Mouse (Mus musculus) heart, embryonic 15.5 days (tissue): ENCODE measurements at regions not wholly inside any gene's neighbourhood (a gene's known extent, or its start where the extent isn't known, plus 50 kb on each side); places are given as distances from the start of the nearest gene placed in this dataset.
"Not testable (repeated sequence)": the region's sequence is repeated elsewhere in the genome, so short reads cannot be mapped to it uniquely, and the experiment has no call there.

Experiments used
- ATAC-seq: fragments of 200-750 bp; cut with Nextera tagmentation; replicated peaks from 2 replicates; pipeline ENCODE4 v1.8.0; 2017; ENCODE audit warnings: low read depth, moderate TSS enrichment; ENCODE audit not compliant: insufficient number of reproducible peaks, insufficient read depth, low FRiP score
- H3K27ac ChIP-seq: fragments of 300-500 bp; sonication (generic); 2 replicates; pipeline ENCODE4 v1.5.1; 2015; ENCODE audit warnings: mild to moderate bottlenecking, inconsistent platforms
- H3K27me3 ChIP-seq: fragments of 300-500 bp; sonication (generic); 2 replicates; pipeline ENCODE4 v1.6.1; 2015; ENCODE audit warnings: inconsistent platforms
- H3K36me3 ChIP-seq: fragments of 300-500 bp; sonication (generic); 2 replicates; pipeline ENCODE4 v1.6.1; 2015; ENCODE audit warnings: mild to moderate bottlenecking, inconsistent platforms
- H3K4me1 ChIP-seq: fragments of 300-500 bp; sonication (generic); replicated peaks from 2 replicates; pipeline ENCODE4 v1.6.1; 2015; ENCODE audit warnings: inconsistent platforms
- H3K4me2 ChIP-seq: fragments of 300-500 bp; sonication (generic); 2 replicates; pipeline ENCODE4 v1.6.1; 2015; ENCODE audit warnings: inconsistent platforms, mild to moderate bottlenecking, moderate library complexity
- H3K4me3 ChIP-seq: fragments of 300-500 bp; sonication (generic); 2 replicates; pipeline ENCODE4 v1.5.1; 2015; ENCODE audit warnings: mild to moderate bottlenecking, inconsistent platforms
- H3K9ac ChIP-seq: fragments of 300-500 bp; sonication (generic); 2 replicates; pipeline ENCODE4 v1.6.1; 2015; ENCODE audit warnings: mild to moderate bottlenecking, inconsistent platforms
- H3K9me3 ChIP-seq: fragments of 300-500 bp; sonication (generic); replicated peaks from 2 replicates; pipeline ENCODE4 v1.6.1; 2016; ENCODE audit warnings: inconsistent platforms
- WGBS: fragments of 180-500 bp; shearing (Covaris S2); methylation state at CpG from one replicate; pipeline ENCODE4 v1.1.7; 2015; ENCODE audit warnings: mixed read lengths; 5-methylcytosine and 5-hydroxymethylcytosine counted together

DNA sequence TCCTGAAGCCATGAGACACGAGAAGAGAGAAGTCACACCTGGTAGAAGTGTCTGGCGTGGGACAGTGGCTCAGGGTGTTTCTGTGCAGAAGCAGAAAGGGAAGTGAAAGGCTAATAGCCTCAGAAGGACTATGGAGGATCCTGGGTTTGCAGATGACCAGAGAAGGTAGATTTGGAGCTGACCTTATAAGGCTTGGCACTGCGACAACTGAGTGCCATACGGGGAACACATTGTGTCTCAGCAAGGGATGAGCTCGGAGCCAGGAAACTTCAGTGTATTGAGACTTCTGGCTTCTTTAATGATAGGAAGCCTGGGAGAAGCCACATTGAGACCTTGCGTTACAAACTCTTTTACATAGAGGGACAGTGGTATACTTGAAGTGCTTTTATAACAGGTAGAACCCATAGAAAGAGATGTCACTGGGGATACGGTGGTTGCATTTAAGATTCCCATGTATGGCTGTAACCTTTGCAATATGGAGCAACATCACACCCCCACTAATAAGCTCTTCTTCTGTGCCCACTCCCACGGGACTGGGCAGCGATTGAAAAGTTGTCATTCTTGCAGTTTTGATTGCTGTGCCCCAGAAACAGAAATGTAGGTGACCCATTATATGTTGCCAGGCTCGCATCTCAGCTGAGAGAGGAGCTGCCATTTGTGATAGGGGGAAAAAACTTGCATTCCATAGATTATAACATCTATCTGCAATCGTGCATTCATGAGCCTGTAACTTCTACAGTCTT, 61.8 kb upstream of the Dync1i1 start:
- Histone ChIP-seq H3K36me3 (no peaks in the 10 kb centered on the region), H3K9me3 (no peaks in the 10 kb centered on the region), H3K4me2 (no peak overlapping the region), H3K27ac (no peak overlapping the region), H3K4me3 (no peak overlapping the region), H3K4me1 (no peaks in the 10 kb centered on the region), H3K27me3 (no peaks in the 10 kb centered on the region), H3K9ac (no peak overlapping the region)
- ATAC-seq: no peak
- WGBS: 73% methylated on average over 11 of the region's 11 CpGs

DNA sequence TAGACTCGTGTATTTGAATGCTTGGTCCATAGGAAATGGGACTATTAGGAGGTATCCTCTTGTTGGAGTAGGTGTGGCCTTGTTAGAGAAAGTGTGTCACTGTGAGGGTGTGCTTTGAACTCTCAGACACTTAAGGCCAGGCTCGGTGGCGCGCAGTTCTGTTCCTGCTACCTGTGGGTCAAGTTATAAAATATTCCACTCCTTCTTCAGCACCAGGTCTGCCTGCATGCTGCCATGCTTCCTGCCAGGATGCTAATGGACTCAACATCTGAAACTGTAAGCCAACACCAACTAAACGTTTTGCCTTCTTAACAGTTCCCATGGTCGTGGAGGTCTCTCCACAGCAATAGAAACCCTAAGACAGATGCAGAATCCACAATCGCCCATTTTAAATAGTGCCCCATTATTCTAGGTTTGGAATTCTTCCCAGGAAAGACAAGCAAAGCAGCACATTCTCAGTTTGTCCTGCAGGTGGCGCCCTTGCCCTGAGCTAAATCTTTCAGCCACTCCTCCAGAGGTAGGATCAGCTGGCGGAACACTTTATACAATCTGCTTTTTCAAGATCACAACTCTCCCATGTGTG, 80.2 kb upstream of the Dync1i1 start:
- Histone ChIP-seq H3K4me1 (peaks cover 3% of the 10 kb centered on the region; the same call in 1 of the 2 replicates), H3K4me2 (no peak overlapping the region), H3K4me3 (no peak overlapping the region), H3K36me3 (no peaks in the 10 kb centered on the region), H3K9me3 (no peaks in the 10 kb centered on the region), H3K27me3 (no peaks in the 10 kb centered on the region), H3K9ac (no peak overlapping the region), H3K27ac (no peak overlapping the region)
- ATAC-seq: no peak
- WGBS: 12% methylated on average over 9 of the region's 9 CpGs

DNA sequence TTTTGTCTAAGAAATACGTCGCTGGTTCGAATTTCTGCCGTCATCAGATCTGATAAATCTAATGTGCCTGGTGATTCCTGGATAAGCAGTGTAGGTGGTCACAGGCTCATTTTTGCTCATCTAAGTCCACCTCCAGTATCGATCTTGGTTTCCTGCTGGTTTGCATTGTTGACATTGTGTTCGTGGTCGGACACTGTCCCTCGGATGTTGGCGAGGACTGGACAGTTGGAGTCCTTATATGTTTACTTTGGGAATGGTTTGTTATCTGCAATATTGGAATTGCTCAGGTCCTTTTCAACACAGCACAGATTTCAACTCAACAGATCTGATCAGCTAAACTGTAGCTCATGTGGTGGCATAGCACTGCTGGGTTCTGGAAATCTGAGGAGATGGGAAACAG, 91.2 kb upstream of the Dync1i1 start:
- Histone ChIP-seq H3K9ac (no peak overlapping the region), H3K9me3 (no peaks in the 10 kb centered on the region), H3K4me2 (no peak overlapping the region), H3K4me1 (no peaks in the 10 kb centered on the region), H3K4me3 (no peak overlapping the region), H3K27me3 (no peaks in the 10 kb centered on the region), H3K27ac (no peak overlapping the region), H3K36me3 (no peaks in the 10 kb centered on the region)
- 77% methylated on average over 9 of the region's 9 CpGs for WGBS
- ATAC-seq: no peak

DNA sequence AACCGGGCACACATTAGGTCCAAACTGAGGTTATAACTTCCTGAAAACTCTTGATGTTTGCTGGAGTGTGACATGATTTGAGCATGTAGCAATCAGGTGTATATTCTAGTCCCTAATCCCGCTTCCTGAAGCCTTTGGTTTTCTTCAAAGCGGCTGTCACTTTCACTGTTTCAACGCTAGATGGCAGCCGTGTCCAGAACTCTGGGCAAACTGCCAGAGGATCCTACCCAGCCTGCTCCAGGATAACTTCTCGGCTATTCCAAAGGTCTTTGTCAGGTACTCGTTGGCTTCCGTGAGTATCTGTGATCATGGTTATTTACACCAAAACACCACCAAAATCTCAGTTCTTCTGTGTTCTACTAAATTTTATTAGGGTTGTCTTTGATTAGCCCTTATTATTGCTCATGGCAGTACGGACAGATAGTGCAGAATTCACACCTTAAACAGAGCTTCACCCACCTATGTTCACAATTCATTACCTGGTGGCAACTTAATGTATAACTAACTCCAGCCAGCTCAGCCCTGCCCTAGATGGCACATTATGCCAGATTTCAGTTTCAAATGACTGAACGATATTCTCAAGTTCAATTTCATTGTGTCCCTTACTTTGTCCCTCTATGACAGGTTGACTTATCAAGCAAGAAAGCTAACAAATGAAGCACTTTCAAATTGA, 92.3 kb upstream of the Dync1i1 start:
- H3K36me3 ChIP-seq: no peaks in the 10 kb centered on the region
- no peaks in the 10 kb centered on the region for H3K9me3 ChIP-seq
- no peak for ATAC-seq
- H3K4me1 ChIP-seq: no peaks in the 10 kb centered on the region
- no peak overlapping the region for H3K27ac ChIP-seq
- no peaks in the 10 kb centered on the region for H3K27me3 ChIP-seq
- H3K4me3 ChIP-seq: no peak overlapping the region
- H3K9ac ChIP-seq: no peak overlapping the region
- H3K4me2 ChIP-seq: no peak overlapping the region
- 19% methylated on average over 10 of the region's 10 CpGs for WGBS

DNA sequence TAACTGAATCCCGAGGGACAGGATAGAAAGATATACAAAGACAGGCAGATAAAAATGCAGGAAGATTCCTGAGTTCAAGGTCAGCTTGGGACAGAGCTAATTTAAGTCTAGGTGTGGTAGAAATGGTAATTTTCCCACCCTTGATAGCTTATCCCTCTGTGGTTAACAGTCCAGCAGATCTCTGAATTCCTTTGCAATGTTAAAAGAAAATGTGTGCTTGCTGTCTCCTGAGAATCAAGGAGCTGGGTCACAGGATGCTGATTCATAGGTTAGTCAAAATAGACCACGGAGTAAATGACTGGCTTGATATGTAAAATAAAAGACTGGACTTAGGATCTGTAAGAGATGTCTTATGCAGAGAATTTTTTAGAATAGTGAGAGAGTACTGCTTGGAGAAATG, 101.4 kb upstream of the Dync1i1 start:
- Histone ChIP-seq H3K27ac (no peak overlapping the region), H3K27me3 (no peaks in the 10 kb centered on the region), H3K4me1 (no peaks in the 10 kb centered on the region), H3K36me3 (no peaks in the 10 kb centered on the region), H3K9me3 (no peaks in the 10 kb centered on the region), H3K9ac (no peak overlapping the region), H3K4me3 (no peak overlapping the region), H3K4me2 (no peak overlapping the region)
- no peak for ATAC-seq
- 49% methylated on average over 2 of the region's 2 CpGs for WGBS

DNA sequence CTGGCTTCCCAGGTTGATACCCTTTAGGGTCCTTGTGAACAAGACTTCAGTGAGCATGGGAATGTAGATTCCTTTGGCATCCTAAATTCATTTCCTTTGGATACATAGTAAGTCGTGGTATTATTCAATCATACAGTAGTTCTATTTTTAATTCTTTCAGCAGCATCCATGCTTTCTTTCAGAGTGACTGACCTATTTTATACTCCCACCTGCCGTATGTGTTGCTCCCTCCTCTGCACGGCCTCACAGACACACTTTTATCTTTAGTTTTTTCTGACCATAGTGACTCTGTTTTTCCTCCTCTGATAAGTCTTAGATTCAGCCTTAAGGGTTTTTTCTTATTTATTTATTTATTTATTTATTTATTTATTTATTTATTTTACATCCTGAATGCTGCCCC, 103.9 kb upstream of the Dync1i1 start:
- Histone ChIP-seq H3K4me2 (no peak overlapping the region), H3K4me1 (no peaks in the 10 kb centered on the region), H3K4me3 (no peak overlapping the region), H3K36me3 (no peaks in the 10 kb centered on the region), H3K9ac (no peak overlapping the region), H3K9me3 (no peaks in the 10 kb centered on the region), H3K27ac (no peak overlapping the region), H3K27me3 (no peaks in the 10 kb centered on the region)
- ATAC-seq: no peak
- WGBS: 69% methylated on average over 3 of the region's 3 CpGs

DNA sequence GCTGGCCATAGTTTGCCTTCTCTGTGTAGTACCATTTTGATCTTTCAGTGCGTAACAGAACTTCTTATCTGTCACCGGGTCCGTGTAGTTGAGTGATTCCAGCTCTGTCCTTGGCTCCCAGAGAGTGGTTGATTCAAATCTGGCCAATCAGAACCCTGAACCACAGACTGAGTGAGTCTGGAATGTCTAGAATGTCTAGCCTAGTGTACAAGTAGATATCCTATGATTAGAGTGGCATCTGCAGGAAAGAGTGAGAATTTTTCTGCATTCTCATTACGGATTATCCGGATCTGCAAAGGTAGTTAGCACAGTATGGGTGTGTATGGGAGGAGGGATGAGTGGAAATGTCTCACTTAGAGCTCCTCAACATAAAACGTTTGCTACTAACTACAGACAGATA, 97.9 kb upstream of the Pdk4 start:
- no peak overlapping the region for H3K9ac ChIP-seq
- H3K4me3 ChIP-seq: no peak overlapping the region
- H3K4me1 ChIP-seq: peaks cover 7% of the 10 kb centered on the region; the same call in 1 of the 2 replicates
- WGBS: 17% methylated on average over 6 of the region's 6 CpGs
- no peak overlapping the region for H3K27ac ChIP-seq
- no peaks in the 10 kb centered on the region for H3K27me3 ChIP-seq
- H3K9me3 ChIP-seq: no peaks in the 10 kb centered on the region
- peak; percentile 58; the same call in 1 of the 2 replicates for ATAC-seq
- no peak overlapping the region for H3K4me2 ChIP-seq
- H3K36me3 ChIP-seq: no peaks in the 10 kb centered on the region

DNA sequence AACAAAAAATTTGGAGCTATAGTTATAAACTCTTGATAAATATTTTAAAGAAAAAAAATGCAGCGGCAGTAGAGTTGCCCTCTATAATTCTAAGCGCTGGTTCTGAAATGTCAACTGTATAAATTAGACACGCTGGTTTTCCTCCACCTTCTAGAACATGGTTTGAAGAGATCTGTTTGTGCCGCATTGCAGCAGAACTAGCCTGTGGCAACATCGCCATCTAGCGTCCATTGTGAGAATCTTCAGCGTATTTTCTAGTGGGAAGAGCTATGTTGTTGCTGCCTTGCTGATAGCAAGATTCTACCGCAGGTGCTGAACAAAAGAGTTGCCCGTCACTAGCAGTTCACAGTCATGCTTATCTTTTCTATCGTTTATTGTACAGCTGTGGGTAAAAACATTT, 93.5 kb upstream of the Pdk4 start:
- H3K4me1 ChIP-seq: peaks cover 7% of the 10 kb centered on the region; the same call in 1 of the 2 replicates
- H3K9me3 ChIP-seq: no peaks in the 10 kb centered on the region
- 3% methylated on average over 10 of the region's 10 CpGs for WGBS
- no peak overlapping the region for H3K27ac ChIP-seq
- no peak overlapping the region for H3K4me2 ChIP-seq
- no peaks in the 10 kb centered on the region for H3K27me3 ChIP-seq
- H3K4me3 ChIP-seq: no peak overlapping the region
- H3K36me3 ChIP-seq: no peaks in the 10 kb centered on the region
- H3K9ac ChIP-seq: no peak overlapping the region
- ATAC-seq: no peak

DNA sequence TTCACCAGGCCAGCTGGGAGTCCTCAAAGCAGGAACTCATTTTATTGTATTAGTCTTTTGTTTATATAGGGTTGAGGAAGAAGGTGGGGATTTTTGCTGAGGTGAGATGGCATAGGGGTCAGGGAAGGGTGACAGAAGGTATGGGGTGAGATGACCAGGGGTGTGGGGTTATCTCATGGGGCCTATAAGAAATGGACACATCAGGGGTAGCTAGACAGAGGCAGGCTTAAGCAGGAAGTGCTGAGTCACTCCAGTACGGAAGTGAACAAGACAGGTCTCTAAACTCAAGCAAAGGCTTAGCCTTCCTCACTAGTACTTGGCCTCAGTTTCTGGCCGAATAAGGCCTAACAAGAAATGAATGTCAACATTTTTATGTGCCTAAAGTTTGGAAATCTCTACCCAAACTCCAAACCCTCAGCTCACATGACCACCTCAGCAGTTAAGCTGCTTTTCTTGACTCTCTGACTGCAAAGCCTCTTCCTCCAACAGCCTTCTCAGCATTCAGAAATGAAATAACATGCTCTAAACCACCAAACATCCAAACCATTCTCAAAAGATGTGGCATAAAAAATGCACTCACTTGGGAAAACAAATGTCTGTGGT, 86.9 kb upstream of the Pdk4 start:
- Histone ChIP-seq H3K36me3 (no peaks in the 10 kb centered on the region), H3K9me3 (no peaks in the 10 kb centered on the region), H3K4me1 (no peaks in the 10 kb centered on the region), H3K4me3 (no peak overlapping the region), H3K4me2 (no peak overlapping the region), H3K9ac (no peak overlapping the region), H3K27ac (no peak overlapping the region), H3K27me3 (no peaks in the 10 kb centered on the region)
- 68% methylated on average over 2 of the region's 2 CpGs for WGBS
- no peak for ATAC-seq

DNA sequence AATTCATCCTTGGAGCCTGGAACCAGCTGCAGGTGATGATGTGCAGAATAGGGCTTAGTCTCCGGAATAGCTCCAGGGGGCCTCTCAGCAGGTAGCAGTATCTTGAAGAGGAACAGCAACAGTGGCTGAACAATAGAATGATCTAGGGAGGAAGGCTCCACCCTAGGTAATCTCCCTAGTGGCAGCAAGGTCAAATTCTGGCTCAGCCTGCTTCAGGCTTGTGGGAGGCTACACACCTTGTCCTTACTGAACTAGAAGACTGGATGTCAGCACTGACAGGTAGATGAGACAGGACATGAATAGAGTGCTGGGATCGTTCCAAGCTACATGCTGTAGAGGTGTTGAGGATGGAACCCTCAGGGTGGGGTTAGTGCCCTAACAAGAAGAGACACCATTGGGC, 80.8 kb upstream of the Pdk4 start:
- H3K36me3 ChIP-seq, H3K4me1 ChIP-seq, H3K9me3 ChIP-seq, H3K9ac ChIP-seq, H3K27me3 ChIP-seq, H3K4me3 ChIP-seq, ATAC-seq, H3K27ac ChIP-seq, H3K4me2 ChIP-seq: not testable (repeated sequence)
- 90% methylated on average over 2 of the region's 2 CpGs for WGBS

DNA sequence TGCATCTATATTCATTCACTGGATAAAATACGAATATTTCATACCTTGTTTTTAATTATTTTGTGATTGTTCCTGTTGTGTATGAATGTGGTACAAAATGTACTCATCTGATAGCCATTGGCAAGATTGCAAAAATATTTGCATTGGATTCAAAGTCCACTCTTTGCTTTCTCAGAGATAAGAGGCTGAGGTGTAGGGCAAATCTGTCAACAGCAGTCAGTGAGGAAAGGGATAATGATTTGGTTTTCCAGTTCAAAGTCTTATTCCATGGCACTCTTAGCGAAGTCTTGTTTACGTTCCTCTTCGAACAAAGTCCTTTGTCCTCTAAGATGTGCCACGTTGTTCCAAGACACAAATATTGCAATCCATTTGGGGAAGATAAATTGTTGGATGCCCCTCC, 70.5 kb upstream of the Pdk4 start:
- no peak overlapping the region for H3K9ac ChIP-seq
- no peak for ATAC-seq
- H3K4me1 ChIP-seq: no peaks in the 10 kb centered on the region
- no peak overlapping the region for H3K4me2 ChIP-seq
- no peak overlapping the region for H3K4me3 ChIP-seq
- H3K36me3 ChIP-seq: no peaks in the 10 kb centered on the region
- WGBS: 34% methylated on average over 5 of the region's 5 CpGs
- H3K9me3 ChIP-seq: no peaks in the 10 kb centered on the region
- no peak overlapping the region for H3K27ac ChIP-seq
- no peaks in the 10 kb centered on the region for H3K27me3 ChIP-seq
